Mouse (Mus musculus): ENCODE data around the gene Thyn1.

- TF ChIP-seq GATA1 (IDR thresholded peaks at IDR 0.05; ENCODE audit: low read length) (no peak), TAL1 (IDR thresholded peaks at IDR 0.05; ENCODE audit: low read length) (no peak)
Observed at GRCm38 (mm10) chr9:27026708-27027107, 27.2 kb downstream of the Thyn1 start.
